Mouse (Mus musculus) spleen, adult 18-20 months (tissue): Measurements from ENCODE around the gene Clasrp.

Source experiments
- DNase-seq, 2 experiments: peaks; one replicate each; pipeline ENCODE4 v3.0.0; 2022; ENCODE audit warnings: mixed read lengths in 2 of 2

Clasrp gene

DNA sequence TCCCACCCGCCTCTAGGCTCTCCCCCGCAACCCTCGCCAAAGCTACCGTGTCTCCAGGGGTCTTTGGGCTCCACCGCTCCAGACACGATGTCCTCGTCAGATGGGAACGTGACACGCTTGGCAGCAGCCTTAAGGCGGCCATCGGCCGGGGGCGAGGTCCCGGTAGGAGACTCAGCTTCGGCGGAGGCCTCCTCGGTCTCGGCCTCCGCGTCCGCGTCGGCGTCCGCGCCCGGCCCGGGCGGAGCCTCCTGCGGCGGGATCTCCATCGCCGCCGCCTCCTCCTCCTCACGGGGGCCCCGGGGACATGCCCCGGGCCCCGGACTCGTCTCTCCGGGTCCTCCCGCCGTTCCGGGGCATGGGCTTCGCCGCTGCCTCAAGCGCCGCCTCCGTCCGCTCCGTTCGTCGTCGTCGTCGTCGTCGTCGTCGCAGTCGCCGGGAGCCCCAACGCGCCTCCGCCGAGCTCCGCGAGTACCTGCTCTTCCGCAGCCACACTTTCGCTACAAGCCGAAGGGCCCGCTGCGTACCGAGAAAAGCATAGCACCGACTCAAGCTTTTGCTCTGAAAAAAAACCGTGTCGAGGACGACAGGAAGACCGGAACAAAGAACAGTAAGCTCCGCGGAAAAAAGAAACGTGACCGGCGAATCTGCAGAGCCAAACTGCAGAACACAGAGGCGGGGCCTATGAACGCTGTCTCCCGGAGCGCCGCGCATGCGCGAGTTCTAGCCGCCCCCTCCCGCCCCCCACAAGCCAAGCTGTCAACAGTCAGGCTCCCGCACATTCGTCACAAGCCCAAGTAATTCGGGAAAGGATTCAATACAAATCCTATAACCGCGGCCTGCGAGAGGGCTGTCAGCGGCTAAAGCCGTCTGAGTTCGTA is 42.3 kb downstream of the Clasrp start:
- peak; percentile 80 to 87 for DNase-seq

DNA sequence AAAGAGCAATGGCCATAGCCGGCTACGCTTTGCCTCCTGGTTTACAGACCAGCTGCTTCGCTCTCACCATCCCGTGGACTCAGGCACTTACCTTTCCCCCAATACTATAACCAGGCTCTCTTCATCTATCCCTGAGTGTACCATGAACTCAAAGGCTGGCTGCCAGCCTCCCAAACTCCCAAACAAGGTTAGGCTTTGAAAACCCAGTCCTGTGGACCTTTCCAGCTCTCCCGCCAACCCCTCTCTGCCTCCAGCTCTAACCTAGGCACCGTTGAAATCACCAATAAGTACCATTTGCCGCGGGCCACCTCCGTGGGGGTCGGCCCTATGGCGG is 42.9 kb downstream of the Clasrp start:
- DNase-seq = no peak

DNA sequence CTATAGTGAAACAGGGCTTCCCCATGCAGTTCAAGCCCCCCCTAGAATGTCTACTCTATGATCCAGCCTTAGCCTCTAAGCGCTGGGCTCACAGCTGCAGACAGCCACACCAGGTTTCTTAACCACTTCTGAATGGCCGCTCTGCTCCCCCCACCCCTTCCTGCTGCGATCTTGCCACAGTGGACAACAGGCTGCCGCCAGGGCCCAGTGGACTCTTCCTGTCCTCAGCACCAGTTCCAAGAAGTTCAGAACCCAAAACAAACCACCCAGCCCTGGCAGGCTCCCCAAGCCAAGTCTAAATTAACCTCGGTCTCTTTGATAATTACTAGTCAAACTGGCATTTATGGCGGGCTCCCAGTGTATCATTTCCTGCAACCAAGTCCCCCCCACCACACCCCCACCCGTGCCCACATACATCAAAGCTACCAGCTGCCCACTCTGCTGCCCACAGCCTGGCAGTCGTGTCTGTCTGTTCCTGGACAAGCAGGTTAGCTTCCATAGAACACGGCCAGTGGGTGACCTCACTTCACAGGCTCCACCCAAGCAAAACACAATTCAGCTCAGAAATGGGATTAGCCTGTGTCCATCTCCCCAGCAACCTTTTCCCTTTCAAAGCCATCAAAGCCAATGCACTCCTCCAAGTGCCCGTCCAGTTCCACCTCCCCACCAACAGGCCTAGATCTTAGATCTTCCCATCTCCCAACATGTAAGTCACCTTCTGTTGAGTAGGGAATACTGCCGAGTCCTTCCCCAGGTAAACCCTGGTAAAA is 43.6 kb downstream of the Clasrp start:
- no peak for DNase-seq

DNA sequence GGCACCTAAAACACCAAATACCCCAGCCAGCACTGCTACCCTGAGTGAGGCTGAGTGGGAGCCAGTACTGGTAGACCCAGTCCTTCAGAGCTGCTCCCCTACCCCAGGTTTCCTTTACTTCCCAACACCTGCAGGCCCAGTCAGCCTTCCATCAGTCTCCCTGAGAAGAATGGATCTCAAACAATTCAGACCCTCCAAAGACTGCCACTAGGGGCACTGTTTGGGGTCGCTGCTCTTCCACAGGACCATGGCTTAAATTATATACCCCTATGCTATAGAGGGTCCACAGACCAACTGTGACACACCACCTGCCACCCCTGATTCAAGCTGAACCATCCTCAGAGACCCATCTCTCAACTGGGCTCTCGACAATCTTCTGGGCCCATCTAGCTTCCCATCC is 45.3 kb downstream of the Clasrp start:
- DNase-seq = no peak

DNA sequence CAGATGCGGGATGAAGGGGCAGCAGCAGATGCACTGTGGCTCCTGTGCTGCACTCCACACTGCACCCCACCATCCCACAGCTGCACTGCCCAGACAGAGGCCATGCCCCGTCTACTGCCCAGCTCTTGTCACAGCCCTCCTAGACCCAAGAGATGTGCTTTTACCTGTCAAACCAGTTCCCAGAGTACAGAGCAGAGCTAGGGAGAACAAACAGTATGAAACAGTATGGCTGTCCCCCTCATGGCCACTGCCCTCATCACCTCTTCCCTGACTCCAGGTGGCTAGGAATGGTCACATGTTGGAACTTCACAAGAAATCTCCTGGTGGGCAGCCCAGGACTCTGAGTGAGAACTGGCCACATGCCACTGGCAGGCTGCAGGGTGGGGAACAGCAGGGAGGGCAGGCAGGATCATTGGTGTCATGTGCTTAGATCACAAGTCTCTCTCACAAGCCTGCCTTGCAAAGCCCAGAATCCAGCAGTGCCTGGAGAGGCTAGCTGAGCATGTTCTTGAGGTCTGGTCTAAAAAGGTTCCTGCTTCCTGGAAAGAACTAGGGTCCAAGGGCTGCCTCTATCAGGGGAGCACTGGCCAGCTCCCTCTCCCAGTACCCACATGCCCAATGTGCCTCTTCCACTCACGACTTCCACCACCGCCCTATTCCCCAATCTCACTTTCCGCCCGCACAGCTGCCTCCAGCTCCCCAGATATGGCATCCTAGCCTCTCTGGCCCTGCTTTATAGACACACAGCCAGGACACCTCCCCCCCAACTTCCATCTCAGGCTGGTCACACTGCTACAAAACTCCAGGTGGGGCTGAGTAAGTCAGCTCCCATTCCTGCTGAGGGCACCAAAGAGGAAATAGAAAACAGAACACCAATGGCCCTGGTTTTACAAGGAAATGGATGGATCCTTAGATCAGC is 46.0 kb downstream of the Clasrp start:
- no peak for DNase-seq

DNA sequence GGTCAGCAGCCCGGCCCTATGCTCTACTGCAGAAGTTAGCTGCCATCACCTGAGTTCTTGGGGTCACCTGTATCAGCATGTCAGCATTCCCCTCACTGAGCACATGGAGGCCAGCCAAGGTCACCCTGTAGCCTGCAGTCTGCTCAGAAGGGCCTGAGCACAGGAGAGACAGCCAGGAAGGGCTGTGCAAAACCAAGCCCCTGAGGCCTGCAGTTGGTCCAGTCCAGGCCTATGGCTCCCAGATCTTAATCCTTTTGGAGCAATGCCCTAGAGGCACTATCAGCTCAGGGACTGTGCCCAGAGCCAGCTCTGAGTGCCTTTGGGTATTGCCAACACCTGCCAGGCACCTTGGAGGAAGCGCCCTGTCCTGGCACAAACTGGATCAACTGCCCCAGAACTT is 47.2 kb downstream of the Clasrp start:
- DNase-seq = no peak

DNA sequence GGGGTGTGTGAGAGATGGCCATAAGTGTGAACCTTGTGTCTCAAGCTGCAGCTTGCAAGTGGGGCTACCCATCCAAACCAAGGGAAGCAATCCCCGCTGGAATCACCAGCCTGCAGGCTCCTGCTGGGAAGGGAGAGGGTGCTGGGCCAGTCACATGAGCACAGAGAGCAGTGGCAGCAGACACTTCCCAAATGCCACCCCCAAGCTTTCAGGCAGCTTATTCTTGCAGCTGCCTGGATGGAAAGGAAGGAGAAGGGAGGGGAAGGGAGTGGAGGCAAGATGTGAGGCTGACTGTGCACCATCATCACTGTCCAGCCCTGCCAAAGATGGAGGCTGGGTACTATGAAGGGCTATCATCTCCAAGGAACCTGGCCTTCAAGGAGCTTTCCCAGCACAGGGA is 50.1 kb downstream of the Clasrp start:
- no peak for DNase-seq

DNA sequence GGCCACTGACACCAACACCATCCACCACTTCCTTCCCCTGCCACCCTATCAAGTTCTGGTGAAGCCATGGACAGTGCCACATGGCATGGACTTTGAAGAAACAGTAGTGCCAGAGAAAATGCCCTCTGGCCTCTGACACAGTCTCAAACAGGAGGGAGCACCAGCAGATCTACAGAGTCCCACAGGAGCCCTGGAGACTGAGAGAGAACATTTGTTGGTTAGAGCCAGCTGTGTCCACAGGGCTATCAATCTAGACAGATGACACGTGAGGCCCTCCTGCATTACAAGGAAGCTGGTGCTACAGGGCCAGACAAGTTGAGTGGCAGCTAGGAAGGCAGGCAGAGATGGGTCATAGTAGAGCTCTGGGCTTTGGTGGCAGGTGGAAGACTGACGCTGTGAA is 51.8 kb downstream of the Clasrp start:
- no peak for DNase-seq

DNA sequence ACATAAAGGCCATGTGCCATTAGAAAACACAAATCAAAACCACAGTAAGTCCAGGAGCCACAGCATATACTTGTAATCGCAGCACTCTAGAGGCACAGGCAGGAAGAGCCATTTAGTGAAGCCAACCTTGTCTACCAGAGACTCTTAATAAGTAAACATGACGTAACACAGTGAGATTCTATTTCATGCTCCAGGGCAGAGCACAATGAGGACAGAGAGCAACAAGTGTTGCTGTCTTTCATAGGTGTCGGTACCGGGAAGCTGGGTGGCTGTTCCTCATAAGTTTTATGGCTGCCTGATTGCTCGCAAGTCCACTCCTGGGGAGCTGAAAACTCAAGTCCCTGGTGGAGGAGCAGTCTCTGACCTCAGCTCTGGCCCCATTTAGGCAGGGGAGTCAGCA is 52.7 kb downstream of the Clasrp start:
- DNase-seq = no peak

DNA sequence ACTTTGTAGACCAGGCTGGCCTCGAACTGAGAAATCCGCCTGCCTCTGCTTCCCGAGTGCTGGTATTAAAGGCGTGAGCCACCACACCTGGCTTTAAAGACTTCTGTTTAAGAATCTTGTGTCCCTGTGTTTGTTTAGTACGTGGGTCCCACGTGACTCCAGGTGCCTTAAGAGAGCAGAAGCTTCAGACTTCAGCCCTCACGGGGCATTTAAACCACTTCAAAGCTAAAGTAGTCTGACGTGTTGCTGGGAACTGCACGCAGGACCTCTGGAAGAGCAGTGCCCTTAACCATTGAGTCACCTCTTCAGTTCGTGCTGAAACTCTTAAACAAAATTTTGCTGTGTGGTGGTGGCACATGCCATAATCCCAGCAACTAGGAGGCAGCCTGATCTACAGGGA is 54.9 kb downstream of the Clasrp start:
- DNase-seq = no peak

DNA sequence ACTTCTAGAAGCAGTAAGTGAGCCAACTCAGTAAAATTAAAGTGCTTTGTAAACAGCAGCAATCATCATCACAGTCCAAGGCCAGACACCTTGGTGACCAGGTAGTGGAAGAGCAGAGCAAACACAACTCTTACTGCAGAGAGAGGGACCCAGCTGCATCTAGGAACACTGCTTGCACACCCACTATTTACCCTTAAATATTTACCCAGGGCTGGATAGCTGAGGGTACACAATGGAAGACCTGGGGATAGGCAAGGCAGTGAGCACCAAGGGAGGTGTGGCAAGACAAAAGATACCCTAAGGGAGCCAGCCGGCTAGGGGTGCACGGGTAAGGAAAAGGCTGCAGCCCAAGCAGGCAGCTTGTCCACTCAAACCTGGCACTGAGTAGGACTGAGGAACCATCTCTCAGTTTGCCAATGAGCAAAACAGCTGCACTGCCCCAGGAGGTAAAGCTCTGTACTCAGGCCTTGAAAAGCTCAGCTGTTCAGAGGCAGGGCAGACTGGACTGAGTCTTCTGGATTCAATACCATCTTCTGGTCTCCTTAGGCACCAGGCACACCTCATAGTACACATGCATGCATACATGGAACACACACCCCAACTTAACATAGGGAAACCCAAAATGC is 56.8 kb downstream of the Clasrp start:
- DNase-seq = no peak

DNA sequence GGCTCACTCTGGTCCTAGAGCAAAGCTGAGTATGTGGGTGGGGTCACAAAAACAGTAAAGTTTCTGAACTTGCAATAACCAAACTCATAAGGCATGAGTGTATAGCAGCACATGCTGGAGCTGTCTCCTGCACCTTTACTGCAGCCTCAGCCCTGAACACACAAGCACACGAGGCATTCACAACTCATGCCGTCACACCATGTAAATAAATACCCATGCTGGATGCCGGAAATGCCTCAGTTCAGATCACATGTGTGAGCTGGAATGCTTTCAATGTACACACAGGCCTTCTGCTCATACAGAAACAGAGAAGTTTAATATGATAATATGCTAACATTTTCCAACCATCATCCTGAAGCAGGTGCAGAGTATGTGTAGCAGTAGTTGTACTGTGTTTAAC is 58.3 kb downstream of the Clasrp start:
- DNase-seq = no peak

DNA sequence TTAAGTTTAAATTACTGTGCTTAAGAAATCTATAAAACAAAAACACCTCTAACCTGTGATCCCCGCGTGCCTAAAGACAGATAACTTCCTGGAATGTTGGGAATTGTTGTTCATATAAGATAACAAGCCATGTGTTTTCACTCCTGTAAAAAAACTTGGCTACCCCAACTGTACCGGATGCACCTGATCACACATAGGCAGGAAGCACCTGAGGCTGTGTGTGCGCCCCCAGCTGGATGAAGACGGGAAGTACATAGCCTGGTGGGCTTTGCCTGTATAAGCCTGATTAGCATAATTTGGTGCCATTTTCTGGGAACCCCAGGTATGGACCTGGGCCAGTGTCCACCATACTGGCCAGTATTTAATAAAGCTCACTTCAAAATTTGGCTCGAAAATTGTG is 60.7 kb downstream of the Clasrp start:
- peak in 1 of 2 experiments; percentile 35 for DNase-seq

DNA sequence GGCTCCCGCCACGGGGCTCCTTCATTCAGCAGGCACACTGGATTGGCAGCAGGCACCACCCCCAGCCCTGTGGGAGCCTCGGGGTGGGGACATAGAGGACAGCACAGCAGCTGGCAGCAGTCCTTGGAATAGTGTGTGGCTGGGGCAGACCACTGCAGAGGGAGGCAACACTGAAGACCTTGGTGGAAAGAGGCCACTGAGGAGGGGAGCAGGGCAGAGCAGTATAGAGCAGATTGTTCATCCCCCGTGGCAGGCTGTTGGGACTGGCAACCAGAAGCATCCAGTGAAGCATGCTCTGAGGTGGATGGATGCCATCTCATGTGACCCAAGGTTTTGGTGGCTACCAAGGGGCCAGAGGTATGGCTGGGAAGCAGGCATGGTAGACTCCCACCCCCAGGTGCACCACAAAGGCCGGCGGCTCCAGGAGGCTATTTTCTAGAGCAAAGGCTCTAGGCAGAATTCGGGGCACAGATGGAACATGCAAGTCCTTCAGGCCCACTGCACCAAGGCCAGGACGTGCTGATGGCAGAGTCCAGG is 62.1 kb downstream of the Clasrp start:
- DNase-seq = no peak

DNA sequence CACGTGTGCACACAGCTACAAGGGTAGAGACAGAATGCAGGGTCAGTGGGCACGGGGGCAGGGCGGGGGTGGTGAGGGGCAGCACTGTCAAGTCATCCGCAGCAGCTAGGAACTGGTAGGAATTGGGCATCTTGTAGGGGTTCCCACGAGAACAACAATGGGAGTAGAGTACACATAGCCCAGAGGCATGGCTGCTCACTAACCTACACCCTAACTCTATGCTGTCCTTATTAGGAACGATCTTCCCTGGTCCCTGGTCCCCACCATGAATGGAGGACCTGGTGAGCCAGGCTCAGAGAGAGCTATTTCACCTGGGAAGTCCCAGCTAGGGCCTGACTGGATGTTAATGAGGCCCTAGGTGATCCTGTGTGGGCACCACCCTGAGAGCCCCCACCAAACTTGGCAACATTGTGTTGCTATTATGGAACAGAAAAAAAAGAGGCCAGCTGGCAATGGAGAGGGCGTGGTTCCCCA is 62.6 kb downstream of the Clasrp start:
- no peak for DNase-seq

DNA sequence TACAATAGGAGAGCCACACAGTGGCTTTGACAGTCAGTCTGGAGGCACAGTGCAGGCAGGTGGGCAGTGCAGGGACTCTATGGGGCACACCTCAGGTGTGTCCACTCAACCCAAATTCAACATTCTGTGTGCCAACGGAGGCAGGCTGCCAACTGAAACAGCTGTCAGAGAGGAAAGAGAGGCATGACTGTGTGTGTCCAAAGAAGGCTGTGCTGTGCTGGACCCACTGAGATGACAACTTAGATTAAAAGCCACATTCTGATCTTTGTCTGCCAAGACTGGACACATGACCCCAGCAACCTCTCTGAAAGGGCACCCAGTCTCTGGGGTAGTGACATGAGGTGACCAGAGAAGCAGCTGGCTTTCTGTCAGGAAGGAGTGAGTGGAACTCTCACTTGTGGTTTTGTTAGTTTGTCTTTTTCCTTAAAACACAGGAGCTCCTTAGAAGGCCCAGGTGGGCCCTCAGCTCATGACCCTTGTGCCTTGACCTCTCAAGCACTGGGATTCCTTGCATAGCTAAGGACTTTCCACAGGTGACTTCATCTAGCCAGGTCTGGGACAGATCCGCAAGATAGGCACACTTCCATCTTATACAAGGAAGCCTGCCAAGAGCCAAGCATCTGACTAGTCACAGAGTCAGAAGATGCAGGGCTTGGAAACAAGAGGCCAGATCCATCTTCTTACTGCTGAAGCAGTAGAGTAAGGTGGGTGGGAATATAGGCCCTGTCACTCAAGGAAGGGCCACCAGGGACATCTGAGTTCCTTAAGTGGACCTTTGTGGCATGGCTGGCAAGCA is 63.3 kb downstream of the Clasrp start:
- no peak for DNase-seq

DNA sequence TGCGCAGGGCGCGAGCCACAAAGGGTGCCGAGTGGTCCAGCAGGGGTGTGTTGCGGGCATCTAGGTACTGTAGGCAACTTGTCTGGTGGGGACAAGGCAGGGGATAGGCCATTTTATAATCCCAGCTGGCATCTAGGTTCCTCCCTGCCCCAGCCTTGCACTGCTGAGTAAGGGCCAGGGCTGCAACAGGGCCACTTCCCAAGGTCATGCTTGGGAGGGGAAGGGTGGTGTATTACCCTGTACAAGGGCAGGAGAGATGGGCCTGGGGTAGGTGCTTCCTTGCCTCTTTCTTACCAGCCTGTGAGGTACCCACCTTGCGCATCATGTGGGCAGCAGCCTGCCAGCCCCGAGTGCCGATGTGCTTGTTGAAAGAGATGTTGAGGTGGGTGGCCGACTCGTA is 69.6 kb downstream of the Clasrp start:
- no peak for DNase-seq

DNA sequence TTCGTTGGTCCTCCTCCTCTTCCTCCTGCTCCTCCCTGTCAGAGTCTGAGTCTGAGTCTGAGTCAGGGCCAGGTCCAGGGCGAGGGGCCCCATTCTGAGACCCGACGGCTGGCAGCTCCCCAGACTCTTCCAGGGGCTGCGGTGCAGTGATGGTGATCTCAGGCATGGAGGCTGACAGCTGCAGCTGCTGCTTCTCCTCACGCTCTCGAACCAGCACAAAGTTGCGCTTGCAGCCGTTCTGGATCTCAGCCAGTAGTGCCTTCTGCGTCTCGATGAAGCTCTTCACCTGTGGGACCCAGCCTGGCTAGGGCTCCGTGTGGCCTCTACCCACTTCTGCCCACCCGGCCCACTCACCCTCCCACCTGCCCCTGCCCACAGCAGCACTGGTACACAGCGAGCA is 72.0 kb downstream of the Clasrp start:
- no peak for DNase-seq

DNA sequence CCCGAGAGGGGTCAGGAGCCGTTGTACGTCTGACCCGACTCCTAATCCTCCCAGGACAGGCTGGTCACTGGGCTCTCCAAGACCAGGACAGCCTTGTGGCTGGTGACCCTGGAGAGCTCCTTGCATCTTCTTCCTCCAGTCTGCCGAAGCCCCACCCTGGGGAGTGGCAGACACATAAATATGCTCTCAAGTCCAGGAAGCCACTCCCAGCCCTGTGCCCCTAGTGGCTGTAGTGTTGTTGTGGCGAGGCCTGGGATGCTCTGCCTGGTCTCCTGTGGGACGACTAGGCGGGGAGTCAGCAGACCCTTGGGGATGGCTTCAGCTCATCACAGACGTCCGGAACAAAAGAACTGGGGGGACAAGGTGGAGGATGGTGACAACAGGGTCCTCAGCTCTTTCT is 73.2 kb downstream of the Clasrp start:
- DNase-seq = no peak
